Mouse (Mus musculus): ENCODE results near the gene Snx9.

DNA sequence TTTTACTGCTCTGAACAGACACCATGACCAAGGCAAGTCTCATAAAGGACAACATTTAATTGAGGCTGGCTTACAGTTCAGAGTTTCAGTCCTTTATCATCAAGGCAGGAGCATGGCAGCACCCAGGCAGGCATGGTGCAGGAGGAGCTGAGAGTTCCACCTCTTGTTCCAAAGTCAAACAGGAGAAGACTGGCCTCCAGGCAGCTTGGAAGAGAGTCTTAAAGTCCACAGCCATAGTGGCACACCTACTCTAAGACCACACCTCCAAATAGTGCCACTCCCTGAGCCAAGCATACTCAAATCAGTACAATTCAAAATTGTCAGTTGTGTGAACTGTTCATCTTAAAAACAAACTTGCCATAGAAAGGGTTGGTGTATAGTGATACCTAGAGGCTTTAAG is 14.4 kb downstream of the Snx9 start:
- TF ChIP-seq CTCF (IDR thresholded peaks at IDR 0.05; ENCODE audit: low read depth), result no peak
- no peak for TF ChIP-seq EP300 (IDR thresholded peaks at IDR 0.05; ENCODE audit: low read depth)

All from liver, embryonic 14.5 days (tissue).